Mouse (Mus musculus): ENCODE measurements around the gene Anxa3.

The Anxa3 gene

GRCm38 (mm10) chr5:96848386-96848785, 55.2 kb downstream of the Anxa3 start:
- DNase-seq, result no peak

GRCm38 (mm10) chr5:96849232-96849631, 56.1 kb downstream of the Anxa3 start:
- DNase-seq, result no peak

GRCm38 (mm10) chr5:96853451-96853850, 60.3 kb downstream of the Anxa3 start:
- no peak for DNase-seq

GRCm38 (mm10) chr5:96854350-96854749, 61.2 kb downstream of the Anxa3 start:
- no peak for DNase-seq

- DNase-seq, result no peak
Observed at GRCm38 (mm10) chr5:96859938-96860337, 66.8 kb downstream of the Anxa3 start.

- no peak for DNase-seq
Observed at GRCm38 (mm10) chr5:96867171-96867570, 74.0 kb downstream of the Anxa3 start.

GRCm38 (mm10) chr5:96868893-96869292, 75.8 kb downstream of the Anxa3 start:
- DNase-seq, result no peak

GRCm38 (mm10) chr5:96870996-96871395, 77.9 kb downstream of the Anxa3 start:
- no peak for DNase-seq

- no peak for DNase-seq
Observed at GRCm38 (mm10) chr5:96878178-96878577, 85.0 kb downstream of the Anxa3 start.

GRCm38 (mm10) chr5:96878851-96879540, 85.9 kb downstream of the Anxa3 start:
- DNase-seq, result no peak

GRCm38 (mm10) chr5:96880231-96880630, 87.1 kb downstream of the Anxa3 start:
- no peak for DNase-seq

GRCm38 (mm10) chr5:96881118-96881517, 88.0 kb downstream of the Anxa3 start:
- no peak for DNase-seq

GRCm38 (mm10) chr5:96881613-96882012, 88.5 kb downstream of the Anxa3 start:
- DNase-seq, result no peak

- no peak for DNase-seq
Observed at GRCm38 (mm10) chr5:96885202-96885601, 92.1 kb downstream of the Anxa3 start.

GRCm38 (mm10) chr5:96888396-96888795, 95.3 kb downstream of the Anxa3 start:
- DNase-seq, result no peak

GRCm38 (mm10) chr5:96890367-96890766, 97.2 kb downstream of the Anxa3 start:
- DNase-seq, result peak; percentile 33
